Mouse (Mus musculus) olfactory bulb, adult 2 months (tissue): Measurements from ENCODE around the gene Chrm3. TPM values are rescaled to one million over a fixed set of nuclear protein-coding genes. Genes with fewer than 3 reads are reported as not detected.

Experiments used
- H3K27ac ChIP-seq: fragments of 200-500 bp; 2 replicates; pipeline ENCODE4 v1.5.1; 2012; ENCODE audit warnings: low read depth, low read length; ENCODE audit not compliant: insufficient read depth
- H3K4me1 ChIP-seq: fragments of 200-500 bp; 2 replicates; pipeline ENCODE4 v1.6.1; 2012; ENCODE audit warnings: low read length; ENCODE audit not compliant: control insufficient read depth, insufficient read depth
- H3K4me3 ChIP-seq: fragments of 200-500 bp; 2 replicates; pipeline ENCODE4 v1.5.1; 2012; ENCODE audit warnings: mild to moderate bottlenecking, low read depth, low read length, moderate library complexity; ENCODE audit not compliant: insufficient read depth
- CTCF ChIP-seq: fragments of 200-500 bp; IDR thresholded peaks from 2 replicates; pipeline ENCODE4 v1.5.1; 2012; ENCODE audit warnings: low read depth, mild to moderate bottlenecking, low read length, moderate library complexity; ENCODE audit not compliant: insufficient read depth
- POLR2A ChIP-seq: fragments of 200-500 bp; IDR thresholded peaks from 2 replicates; pipeline ENCODE4 v1.6.1; 2012; ENCODE audit warnings: mild to moderate bottlenecking, low read depth, low read length, moderate library complexity; ENCODE audit not compliant: insufficient read depth
- WGBS: fragments of 180-500 bp; shearing (Covaris S2); methylation state at CpG from one replicate; pipeline ENCODE4 v1.1.7; 2018; 5-methylcytosine and 5-hydroxymethylcytosine counted together
- polyA plus RNA-seq: library from polyadenylated mRNA; stranded (reverse); fragments of >200 nt; gene quantifications from 2 replicates; pipeline ENCODE4 v1.2.4, GENCODE M21; 2012; ENCODE audit warnings: low replicate concordance; ENCODE audit not compliant: missing spikeins, insufficient read depth, insufficient read length

Chrm3 gene
- polyA plus RNA-seq, 1 experiment, result not detected

GRCm38 (mm10) chr13:10029944-10030343 lies 330.7 kb downstream of the Chrm3 start:
- no peaks in the 10 kb centered on the region for H3K4me1 ChIP-seq

GRCm38 (mm10) chr13:10025134-10025533 lies 335.5 kb downstream of the Chrm3 start:
- no peak overlapping the region for H3K27ac ChIP-seq
- 93% methylated on average over 3 of the region's 3 CpGs for WGBS
- TF ChIP-seq POLR2A, result no peak
- TF ChIP-seq CTCF, result no peak
- no peaks in the 10 kb centered on the region for H3K4me1 ChIP-seq
- H3K4me3 ChIP-seq, result no peak overlapping the region

More at GRCm38 (mm10) chr13:10029944-10030343, 330.7 kb downstream of the Chrm3 start:
- TF ChIP-seq POLR2A, result no peak
- no peak for TF ChIP-seq CTCF
- H3K27ac ChIP-seq, result no peak overlapping the region
- no peak overlapping the region for H3K4me3 ChIP-seq
- 90% methylated on average over 6 of the region's 6 CpGs for WGBS

- 57% methylated on average over 2 of the region's 2 CpGs for WGBS
- Histone ChIP-seq H3K4me1 (no peaks in the 10 kb centered on the region), H3K4me3 (no peak overlapping the region), H3K27ac (no peak overlapping the region)
- TF ChIP-seq POLR2A (no peak), CTCF (no peak)
Measured at GRCm38 (mm10) chr13:10023112-10023511, 337.5 kb downstream of the Chrm3 start.

DNA sequence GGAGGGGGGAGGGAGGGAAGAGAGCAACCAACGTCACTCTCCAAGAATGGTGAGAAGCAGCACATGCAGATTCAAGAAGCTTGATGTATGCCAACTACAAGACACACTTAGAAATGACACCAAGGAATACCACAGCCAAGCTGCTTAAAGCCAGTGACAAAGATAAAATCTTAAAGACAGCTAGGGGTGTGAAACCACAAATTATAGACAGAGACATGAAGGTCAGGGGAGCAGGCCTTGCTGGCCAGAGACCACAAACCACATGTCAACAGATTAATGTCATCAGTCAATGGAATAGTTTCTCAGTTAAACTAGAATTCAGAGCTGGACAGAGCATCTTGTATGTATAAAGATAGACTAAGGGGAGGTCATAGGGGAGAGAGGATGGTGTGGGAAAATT lies 341.4 kb downstream of the Chrm3 start:
- Histone ChIP-seq H3K4me1 (no peaks in the 10 kb centered on the region), H3K27ac (no peak overlapping the region), H3K4me3 (no peak overlapping the region)
- WGBS, result 74% methylated on average over 1 of the region's 1 CpGs
- no peak for TF ChIP-seq CTCF
- TF ChIP-seq POLR2A, result no peak

DNA sequence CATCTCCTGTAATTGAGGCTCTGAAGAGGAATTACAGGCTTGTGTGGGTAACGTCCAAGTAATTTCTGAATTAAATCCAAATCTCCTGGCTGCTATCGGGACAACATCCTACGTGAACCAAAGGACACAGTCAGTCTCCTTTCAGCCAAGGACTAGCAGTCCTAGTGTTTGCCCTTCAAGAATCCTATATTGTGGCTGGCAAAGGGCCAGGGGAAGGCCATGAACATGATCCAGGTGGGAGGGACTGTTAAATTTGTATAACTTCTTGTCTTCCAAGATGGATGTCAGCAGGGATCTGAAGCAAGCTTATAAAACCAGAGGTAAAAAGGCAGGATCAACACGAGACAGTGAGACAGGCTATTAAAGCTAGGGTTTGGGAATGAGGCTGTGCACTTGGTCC lies 357.7 kb downstream of the Chrm3 start:
- TF ChIP-seq POLR2A (no peak), CTCF (no peak)
- Histone ChIP-seq H3K27ac (no peak overlapping the region), H3K4me1 (no peaks in the 10 kb centered on the region), H3K4me3 (no peak overlapping the region)
- WGBS, result 53% methylated on average over 4 of the region's 4 CpGs

- Histone ChIP-seq H3K4me3 (no peak overlapping the region), H3K4me1 (no peaks in the 10 kb centered on the region), H3K27ac (no peak overlapping the region)
- 84% methylated on average over 2 of the region's 2 CpGs for WGBS
- TF ChIP-seq CTCF (no peak), POLR2A (no peak)
Measured at GRCm38 (mm10) chr13:9997664-9998328, 362.9 kb downstream of the Chrm3 start.

DNA sequence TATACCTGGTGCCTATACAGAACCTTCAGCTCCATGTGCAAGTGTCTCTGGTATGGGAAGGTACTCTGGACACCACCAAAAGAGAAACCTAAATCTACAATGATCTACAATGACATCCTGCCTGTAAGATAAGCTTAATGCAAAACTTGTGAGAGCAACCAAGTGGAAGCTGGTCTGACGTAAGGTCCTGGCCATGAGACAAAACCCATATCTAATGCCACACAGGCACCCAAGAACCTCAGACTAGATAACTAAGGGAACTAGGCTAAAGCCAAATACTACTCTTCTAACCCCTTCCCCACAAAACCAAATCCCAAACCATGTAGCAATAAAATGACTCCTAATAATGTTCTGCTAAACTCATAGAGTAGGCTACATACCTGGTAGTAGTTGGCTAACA lies 364.8 kb downstream of the Chrm3 start:
- no peak overlapping the region for H3K4me3 ChIP-seq
- no peaks in the 10 kb centered on the region for H3K4me1 ChIP-seq
- no peak for TF ChIP-seq CTCF
- TF ChIP-seq POLR2A, result no peak
- H3K27ac ChIP-seq, result no peak overlapping the region
- 95% methylated on average over 1 of the region's 1 CpGs for WGBS

DNA sequence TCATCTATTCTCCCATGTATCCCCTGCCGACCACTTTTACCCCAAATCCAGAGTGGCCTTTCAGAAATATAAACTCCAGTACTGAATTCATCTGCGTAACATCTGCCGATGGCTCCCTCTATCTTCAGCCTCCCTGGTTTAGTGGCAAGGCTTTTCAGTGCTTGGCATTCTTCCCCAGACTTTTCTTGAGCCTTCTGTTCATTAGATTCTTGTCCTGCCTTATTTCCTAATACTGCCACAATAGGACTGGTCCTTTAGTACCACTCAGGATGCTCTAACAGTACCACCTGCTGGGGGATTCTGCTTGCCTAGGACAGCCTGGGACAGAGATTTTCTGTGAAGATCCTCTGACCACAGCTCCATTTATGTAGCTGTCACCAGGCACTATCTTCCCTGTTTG lies 367.1 kb downstream of the Chrm3 start:
- no peak overlapping the region for H3K4me3 ChIP-seq
- H3K27ac ChIP-seq, result no peak overlapping the region
- 86% methylated on average over 3 of the region's 3 CpGs for WGBS

DNA sequence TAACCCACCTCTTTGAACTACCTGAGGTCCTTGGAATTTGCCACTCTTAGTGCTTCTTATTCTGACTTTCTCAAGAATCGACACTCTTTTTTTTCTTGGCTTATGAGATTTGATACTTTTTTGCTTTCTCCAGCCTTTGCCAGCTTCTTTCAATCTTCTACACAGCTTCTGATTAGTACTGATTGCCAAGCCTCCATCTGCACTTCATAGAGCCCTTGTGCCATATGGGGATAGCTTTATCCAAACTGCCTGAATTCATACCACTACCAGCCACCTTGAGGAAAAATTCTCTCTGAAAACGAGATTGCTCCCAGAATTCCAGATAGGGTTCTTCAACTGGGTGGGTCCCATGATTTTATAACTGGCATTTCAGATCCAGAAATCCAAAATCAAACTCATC lies 368.0 kb downstream of the Chrm3 start:
- Histone ChIP-seq H3K4me3 (no peak overlapping the region), H3K27ac (no peak overlapping the region), H3K4me1 (no peaks in the 10 kb centered on the region)
- 75% methylated on average over 2 of the region's 2 CpGs for WGBS
- no peak for TF ChIP-seq CTCF
- no peak for TF ChIP-seq POLR2A

More for the DNA sequence above, 367.1 kb downstream of the Chrm3 start:
- TF ChIP-seq POLR2A (no peak), CTCF (no peak)
- no peaks in the 10 kb centered on the region for H3K4me1 ChIP-seq

GRCm38 (mm10) chr13:9985648-9986047 lies 375.0 kb downstream of the Chrm3 start:
- no peak overlapping the region for H3K4me3 ChIP-seq
- no peak overlapping the region for H3K27ac ChIP-seq
- WGBS, result 55% methylated on average over 6 of the region's 6 CpGs
- TF ChIP-seq POLR2A (no peak), CTCF (no peak)
- H3K4me1 ChIP-seq, result no peaks in the 10 kb centered on the region
